Mouse (Mus musculus) 3134 (cell line): ENCODE measurements at regions not wholly inside any gene's neighbourhood (a gene's known extent, or its start where the extent isn't known, plus 50 kb on each side); places are given as distances from the start of the nearest gene placed in this dataset.
"Not testable (repeated sequence)": the region's sequence is repeated elsewhere in the genome, so short reads cannot be mapped to it uniquely, and the experiment has no call there.

Experiments
- DNase-seq: peaks from one replicate; pipeline ENCODE4 v3.0.0-alpha.2; 2011; ENCODE audit warnings: low spot score; ENCODE audit not compliant: insufficient read length; ENCODE audit errors: extremely low read depth

- no peak for DNase-seq
Measured at GRCm38 (mm10) chr5:42884251-42884650, 348.7 kb upstream of the Cpeb2 start.

- DNase-seq = no peak
Measured at GRCm38 (mm10) chr5:42891890-42892289, 341.1 kb upstream of the Cpeb2 start.

- DNase-seq = no peak
Measured at GRCm38 (mm10) chr5:42906136-42906535, 326.8 kb upstream of the Cpeb2 start.

GRCm38 (mm10) chr5:42919328-42919727 lies 313.6 kb upstream of the Cpeb2 start:
- DNase-seq = no peak

GRCm38 (mm10) chr5:42932106-42932505 lies 300.9 kb upstream of the Cpeb2 start:
- no peak for DNase-seq

GRCm38 (mm10) chr5:42959296-42959862 lies 273.6 kb upstream of the Cpeb2 start:
- no peak for DNase-seq

- not testable (repeated sequence) for DNase-seq
Measured at GRCm38 (mm10) chr5:42966952-42967351, 266.0 kb upstream of the Cpeb2 start.

GRCm38 (mm10) chr5:42969209-42969608 lies 263.8 kb upstream of the Cpeb2 start:
- DNase-seq = no peak

GRCm38 (mm10) chr5:42969621-42970020 lies 263.3 kb upstream of the Cpeb2 start:
- DNase-seq = no peak

GRCm38 (mm10) chr5:42977108-42977507 lies 255.9 kb upstream of the Cpeb2 start:
- DNase-seq = no peak

- peak; percentile 7 for DNase-seq
Measured at GRCm38 (mm10) chr5:42980946-42981650, 251.9 kb upstream of the Cpeb2 start.

- no peak for DNase-seq
Measured at GRCm38 (mm10) chr5:42986203-42986602, 246.8 kb upstream of the Cpeb2 start.

GRCm38 (mm10) chr5:42987710-42988466 lies 245.1 kb upstream of the Cpeb2 start:
- DNase-seq = no peak

- DNase-seq = no peak
Measured at GRCm38 (mm10) chr5:42989287-42989686, 243.7 kb upstream of the Cpeb2 start.

- no peak for DNase-seq
Measured at GRCm38 (mm10) chr5:43024006-43024593, 208.9 kb upstream of the Cpeb2 start.

- DNase-seq = no peak
Measured at GRCm38 (mm10) chr5:43031285-43031684, 201.7 kb upstream of the Cpeb2 start.

GRCm38 (mm10) chr5:43031916-43032315 lies 201.1 kb upstream of the Cpeb2 start:
- DNase-seq = no peak

- DNase-seq = no peak
Measured at GRCm38 (mm10) chr5:43034421-43034820, 198.5 kb upstream of the Cpeb2 start.

GRCm38 (mm10) chr5:43037592-43037991 lies 195.4 kb upstream of the Cpeb2 start:
- peak; percentile 40 for DNase-seq

GRCm38 (mm10) chr5:43039525-43039924 lies 193.4 kb upstream of the Cpeb2 start:
- DNase-seq = no peak

- no peak for DNase-seq
Measured at GRCm38 (mm10) chr5:43042585-43042984, 190.4 kb upstream of the Cpeb2 start.
